Mouse (Mus musculus): ENCODE results near the gene Cdh18. TPM values are rescaled to one million over a fixed set of nuclear protein-coding genes. Genes with fewer than 3 reads are reported as not detected.
"Not testable (repeated sequence)": the region's sequence is repeated elsewhere in the genome, so short reads cannot be mapped to it uniquely, and the experiment has no call there.

Cdh18 gene
- polyA plus RNA-seq, 1 experiment from 2014 or later, result 0.68 TPM

- no peaks in the 10 kb centered on the region for H3K27me3 ChIP-seq (replicated peaks; ENCODE audit: control insufficient read depth, insufficient read depth, low read length)
- no peak overlapping the region for H3K9ac ChIP-seq (ENCODE audit: low read depth, low read length)
- no peaks in the 10 kb centered on the region for H3K4me1 ChIP-seq (ENCODE audit: control insufficient read depth, insufficient read depth, low read length)
- H3K36me3 ChIP-seq (ENCODE audit: control insufficient read depth, insufficient read depth, low read length), result no peaks in the 10 kb centered on the region
- WGBS, result 71% methylated on average over 5 of the region's 5 CpGs
- no peak overlapping the region for H3K4me3 ChIP-seq (ENCODE audit: low read length)
- H3K4me2 ChIP-seq (ENCODE audit: low read depth, low read length), result no peak overlapping the region
- H3K27ac ChIP-seq (ENCODE audit: low read length), result no peak overlapping the region
- ATAC-seq, result no peak
- H3K9me3 ChIP-seq (ENCODE audit: control insufficient read depth, low read length), result no peaks in the 10 kb centered on the region
These were observed 709.1 kb downstream of the Cdh18 start for GRCm38 (mm10) chr15:23257751-23258440.

- Histone ChIP-seq H3K4me1 (ENCODE audit: control insufficient read depth, insufficient read depth, low read length) (no peaks in the 10 kb centered on the region), H3K36me3 (ENCODE audit: control insufficient read depth, insufficient read depth, low read length) (no peaks in the 10 kb centered on the region), H3K27ac (ENCODE audit: low read length) (no peak overlapping the region), H3K4me2 (ENCODE audit: low read depth, low read length) (no peak overlapping the region), H3K9me3 (ENCODE audit: control insufficient read depth, low read length) (no peaks in the 10 kb centered on the region), H3K9ac (ENCODE audit: low read depth, low read length) (no peak overlapping the region), H3K27me3 (replicated peaks; ENCODE audit: control insufficient read depth, insufficient read depth, low read length) (no peaks in the 10 kb centered on the region), H3K4me3 (ENCODE audit: low read length) (no peak overlapping the region)
- no peak for ATAC-seq
- 81% methylated on average over 4 of the region's 4 CpGs for WGBS
These were observed 729.6 kb downstream of the Cdh18 start for GRCm38 (mm10) chr15:23278421-23278820.

GRCm38 (mm10) chr15:23305018-23305417, 756.2 kb downstream of the Cdh18 start:
- Histone ChIP-seq H3K27me3 (replicated peaks; ENCODE audit: control insufficient read depth, insufficient read depth, low read length) (no peaks in the 10 kb centered on the region), H3K4me3 (ENCODE audit: low read length) (no peak overlapping the region), H3K9me3 (ENCODE audit: control insufficient read depth, low read length) (no peaks in the 10 kb centered on the region), H3K27ac (ENCODE audit: low read length) (no peak overlapping the region), H3K36me3 (ENCODE audit: control insufficient read depth, insufficient read depth, low read length) (no peaks in the 10 kb centered on the region), H3K9ac (ENCODE audit: low read depth, low read length) (no peak overlapping the region), H3K4me1 (ENCODE audit: control insufficient read depth, insufficient read depth, low read length) (no peaks in the 10 kb centered on the region), H3K4me2 (ENCODE audit: low read depth, low read length) (no peak overlapping the region)
- no peak for ATAC-seq
- 83% methylated on average over 1 of the region's 1 CpGs for WGBS

- WGBS, result 83% methylated on average over 3 of the region's 3 CpGs
These were observed 767.9 kb downstream of the Cdh18 start for GRCm38 (mm10) chr15:23316766-23317165.

GRCm38 (mm10) chr15:23317409-23317808, 768.6 kb downstream of the Cdh18 start:
- H3K27ac ChIP-seq (ENCODE audit: low read length), result no peak overlapping the region
- ATAC-seq, result no peak
- no peaks in the 10 kb centered on the region for H3K36me3 ChIP-seq (ENCODE audit: control insufficient read depth, insufficient read depth, low read length)

More at GRCm38 (mm10) chr15:23316766-23317165, 767.9 kb downstream of the Cdh18 start:
- no peak overlapping the region for H3K4me2 ChIP-seq (ENCODE audit: low read depth, low read length)
- H3K9ac ChIP-seq (ENCODE audit: low read depth, low read length), result no peak overlapping the region
- H3K4me1 ChIP-seq (ENCODE audit: control insufficient read depth, insufficient read depth, low read length), result no peaks in the 10 kb centered on the region
- H3K36me3 ChIP-seq (ENCODE audit: control insufficient read depth, insufficient read depth, low read length), result no peaks in the 10 kb centered on the region
- no peaks in the 10 kb centered on the region for H3K27me3 ChIP-seq (replicated peaks; ENCODE audit: control insufficient read depth, insufficient read depth, low read length)
- ATAC-seq, result no peak
- H3K27ac ChIP-seq (ENCODE audit: low read length), result no peak overlapping the region
- H3K9me3 ChIP-seq (ENCODE audit: control insufficient read depth, low read length), result no peaks in the 10 kb centered on the region
- no peak overlapping the region for H3K4me3 ChIP-seq (ENCODE audit: low read length)

GRCm38 (mm10) chr15:23340338-23340737, 791.5 kb downstream of the Cdh18 start:
- not testable (repeated sequence) for ATAC-seq; H3K9ac ChIP-seq (ENCODE audit: low read depth, low read length); H3K4me3 ChIP-seq (ENCODE audit: low read length); H3K4me2 ChIP-seq (ENCODE audit: low read depth, low read length); H3K27me3 ChIP-seq (replicated peaks; ENCODE audit: control insufficient read depth, insufficient read depth, low read length); H3K27ac ChIP-seq (ENCODE audit: low read length); H3K9me3 ChIP-seq (ENCODE audit: control insufficient read depth, low read length); H3K36me3 ChIP-seq (ENCODE audit: control insufficient read depth, insufficient read depth, low read length); H3K4me1 ChIP-seq (ENCODE audit: control insufficient read depth, insufficient read depth, low read length)
- WGBS, result no CpG with 5 or more reads among the region's 4 CpGs

More at GRCm38 (mm10) chr15:23317409-23317808, 768.6 kb downstream of the Cdh18 start:
- Histone ChIP-seq H3K9ac (ENCODE audit: low read depth, low read length) (no peak overlapping the region), H3K4me3 (ENCODE audit: low read length) (no peak overlapping the region), H3K27me3 (replicated peaks; ENCODE audit: control insufficient read depth, insufficient read depth, low read length) (no peaks in the 10 kb centered on the region), H3K4me1 (ENCODE audit: control insufficient read depth, insufficient read depth, low read length) (no peaks in the 10 kb centered on the region), H3K9me3 (ENCODE audit: control insufficient read depth, low read length) (no peaks in the 10 kb centered on the region), H3K4me2 (ENCODE audit: low read depth, low read length) (no peak overlapping the region)

GRCm38 (mm10) chr15:23351078-23351477, 802.3 kb downstream of the Cdh18 start:
- Histone ChIP-seq H3K4me1 (ENCODE audit: control insufficient read depth, insufficient read depth, low read length) (no peaks in the 10 kb centered on the region), H3K9ac (ENCODE audit: low read depth, low read length) (no peak overlapping the region), H3K4me3 (ENCODE audit: low read length) (no peak overlapping the region), H3K27ac (ENCODE audit: low read length) (no peak overlapping the region), H3K9me3 (ENCODE audit: control insufficient read depth, low read length) (no peaks in the 10 kb centered on the region), H3K36me3 (ENCODE audit: control insufficient read depth, insufficient read depth, low read length) (no peaks in the 10 kb centered on the region), H3K27me3 (replicated peaks; ENCODE audit: control insufficient read depth, insufficient read depth, low read length) (no peaks in the 10 kb centered on the region), H3K4me2 (ENCODE audit: low read depth, low read length) (no peak overlapping the region)
- 84% methylated on average over 2 of the region's 2 CpGs for WGBS
- no peak for ATAC-seq

GRCm38 (mm10) chr15:23366325-23366724, 817.5 kb downstream of the Cdh18 start:
- Histone ChIP-seq H3K27me3 (replicated peaks; ENCODE audit: control insufficient read depth, insufficient read depth, low read length) (no peaks in the 10 kb centered on the region), H3K27ac (ENCODE audit: low read length) (no peak overlapping the region), H3K4me1 (ENCODE audit: control insufficient read depth, insufficient read depth, low read length) (no peaks in the 10 kb centered on the region), H3K36me3 (ENCODE audit: control insufficient read depth, insufficient read depth, low read length) (no peaks in the 10 kb centered on the region), H3K4me2 (ENCODE audit: low read depth, low read length) (no peak overlapping the region), H3K9ac (ENCODE audit: low read depth, low read length) (no peak overlapping the region), H3K9me3 (ENCODE audit: control insufficient read depth, low read length) (no peaks in the 10 kb centered on the region), H3K4me3 (ENCODE audit: low read length) (no peak overlapping the region)
- no peak for ATAC-seq
- WGBS, result 84% methylated on average over 3 of the region's 3 CpGs

- Histone ChIP-seq H3K9me3 (ENCODE audit: control insufficient read depth, low read length) (no peaks in the 10 kb centered on the region), H3K4me3 (ENCODE audit: low read length) (no peak overlapping the region), H3K4me1 (ENCODE audit: control insufficient read depth, insufficient read depth, low read length) (no peaks in the 10 kb centered on the region), H3K4me2 (ENCODE audit: low read depth, low read length) (no peak overlapping the region), H3K9ac (ENCODE audit: low read depth, low read length) (no peak overlapping the region), H3K36me3 (ENCODE audit: control insufficient read depth, insufficient read depth, low read length) (no peaks in the 10 kb centered on the region), H3K27me3 (replicated peaks; ENCODE audit: control insufficient read depth, insufficient read depth, low read length) (no peaks in the 10 kb centered on the region), H3K27ac (ENCODE audit: low read length) (no peak overlapping the region)
- ATAC-seq, result no peak
- 47% methylated on average over 1 of the region's 1 CpGs for WGBS
These were observed 818.9 kb downstream of the Cdh18 start for GRCm38 (mm10) chr15:23367712-23368111.

Data from intestine, embryonic 16.5 days (tissue).